Mouse (Mus musculus): ENCODE results near the gene Phactr1.

DNA sequence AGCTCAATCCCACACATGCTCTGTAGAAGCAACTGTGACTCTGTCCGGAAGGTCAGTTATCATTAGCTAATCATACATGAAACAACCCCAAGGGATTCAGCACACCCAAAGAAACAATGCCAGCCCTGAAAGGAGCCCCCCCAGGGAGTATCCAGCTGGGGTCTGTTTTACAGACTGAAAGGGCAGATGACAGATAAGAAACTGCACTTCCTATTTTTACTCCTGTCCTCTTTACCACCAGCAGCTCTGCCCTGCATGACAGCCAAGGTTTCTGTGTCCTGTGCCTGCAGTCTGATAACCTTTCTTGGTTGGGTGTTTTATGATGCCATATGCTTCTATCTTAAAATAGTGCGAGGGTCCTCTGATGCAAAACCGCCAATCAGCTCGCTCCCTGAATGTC lies 225.4 kb downstream of the Phactr1 start:
- TF ChIP-seq CHD2 (IDR thresholded peaks at IDR 0.05; ENCODE audit: low read length) = no peak
- TF ChIP-seq POLR2A (IDR thresholded peaks at IDR 0.05; ENCODE audit: control insufficient read depth in 1 of 2, insufficient read depth in 1 of 2, low read depth in 1 of 2, low read length in 2 of 2, poor library complexity in 1 of 2) = no peak
- TF ChIP-seq TBP (IDR thresholded peaks at IDR 0.05; ENCODE audit: low read depth, low read length) = no peak
